Mouse (Mus musculus) heart, postnatal 0 days (tissue): ENCODE measurements around the gene Nsd2.

Experiments
- CTCF ChIP-seq: IDR thresholded peaks from 2 replicates; pipeline ENCODE4 v1.5.1; 2016; ENCODE audit warnings: antibody characterized with exemption, control low read depth, low read depth
- EP300 ChIP-seq: IDR thresholded peaks from 2 replicates; pipeline ENCODE4 v1.6.1; 2016; ENCODE audit warnings: antibody characterized with exemption, low read depth

DNA sequence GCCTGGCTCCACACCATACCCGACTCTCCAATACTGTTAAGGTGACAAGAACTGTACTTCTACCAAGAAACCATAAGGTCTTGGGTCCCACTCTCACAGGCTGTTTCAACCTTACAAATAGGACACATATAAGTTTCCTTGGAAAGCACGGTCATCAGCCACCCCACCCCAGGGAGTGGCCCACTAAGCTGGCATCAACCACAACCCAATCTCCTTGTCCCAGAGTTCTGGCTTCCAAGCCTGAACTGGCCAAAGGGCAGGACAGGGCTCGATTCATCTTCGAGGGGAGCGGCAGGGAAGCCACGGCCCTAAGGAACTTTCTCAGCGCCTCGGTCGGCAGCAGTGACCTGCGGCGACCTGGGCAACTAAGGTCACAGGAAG is 38.6 kb upstream of the Nsd2 start:
- TF ChIP-seq CTCF, result no peak
- no peak for TF ChIP-seq EP300
